In genomic region chr11:59182864-59183331, GRCm38 (mm10) we compare ENCODE assay signal across 8 mouse cellular contexts. TPM values are rescaled to one million over a fixed set of nuclear protein-coding genes. Genes with fewer than 3 reads are reported as not detected.
DNase-seq lines count a peak whose midpoint lies in the region; ATAC-seq and TF ChIP-seq lines count a peak whose summit lies in the region.

Gjc2 (minus strand) TSS chr11:59183213.

- H3K9ac ChIP-seq in midbrain, embryonic 14.5 days (replicated peaks; ENCODE audit: low read length), result 0 out of 2 replicates have a peak within 1 kb of the TSS, but pooled peaks have one; percentile 3
- no peak within 1 kb of the TSS; the same call in 1 of the 2 replicates for H3K9ac ChIP-seq in midbrain, embryonic 13.5 days (replicated peaks)
- no peak within 1 kb of the TSS for H3K9ac ChIP-seq in intestine, embryonic 15.5 days
- H3K9ac ChIP-seq in hindbrain, embryonic 16.5 days (ENCODE audit: low read depth, low read length), result no peak within 1 kb of the TSS; the same call in none of the 2 replicates

- TF ChIP-seq CTCF in lung, adult 2 months (IDR thresholded peaks at IDR 0.05; ENCODE audit: insufficient read depth, low read length), result no peak

- TF ChIP-seq POLR2A in lung, adult 2 months (IDR thresholded peaks at IDR 0.05; ENCODE audit: borderline replicate concordance, extremely low read depth, low read depth, low read length), result no peak

- 32% methylated on average over 3 of the region's 3 CpGs for WGBS in midbrain, embryonic 14.5 days
- 37% methylated on average over 3 of the region's 3 CpGs for WGBS in midbrain, embryonic 13.5 days
- WGBS in intestine, embryonic 15.5 days, result 32% methylated on average over 3 of the region's 3 CpGs
- WGBS in lung, adult 2 months, result 21% methylated on average over 3 of the region's 3 CpGs
- WGBS in hindbrain, embryonic 16.5 days, result 44% methylated on average over 3 of the region's 3 CpGs

- no peak within 1 kb of the TSS for H3K4me3 ChIP-seq in midbrain, embryonic 14.5 days (replicated peaks; ENCODE audit: low read depth, low read length)
- H3K4me3 ChIP-seq in midbrain, embryonic 13.5 days (replicated peaks), result no peak within 1 kb of the TSS
- H3K4me3 ChIP-seq in intestine, embryonic 15.5 days (replicated peaks), result no peak within 1 kb of the TSS
- no peak within 1 kb of the TSS for H3K4me3 ChIP-seq in lung, adult 2 months (replicated peaks; ENCODE audit: extremely low read depth, low read depth, low read length)
- no peak within 1 kb of the TSS for H3K4me3 ChIP-seq in hindbrain, embryonic 16.5 days (ENCODE audit: low read length)

- no peak for ATAC-seq in midbrain, embryonic 14.5 days (ENCODE audit: low FRiP score, low TSS enrichment)
- ATAC-seq in midbrain, embryonic 13.5 days, result no peak
- peak; percentile 48 for ATAC-seq in intestine, embryonic 15.5 days
- no peak for ATAC-seq in granulocyte monocyte progenitor cell, adult 5-6 weeks (replicated peaks; ENCODE audit: poor library complexity, severe bottlenecking)
- no peak for ATAC-seq in hindbrain, embryonic 16.5 days

- no peaks in the 10 kb centered on the region for H3K9me3 ChIP-seq in midbrain, embryonic 14.5 days (ENCODE audit: control insufficient read depth, low read length)
- no peaks in the 10 kb centered on the region for H3K9me3 ChIP-seq in midbrain, embryonic 13.5 days
- no peaks in the 10 kb centered on the region for H3K9me3 ChIP-seq in intestine, embryonic 15.5 days
- no peaks in the 10 kb centered on the region for H3K9me3 ChIP-seq in hindbrain, embryonic 16.5 days (ENCODE audit: control insufficient read depth, low read length)

- no peak within 1 kb of the TSS for H3K4me2 ChIP-seq in midbrain, embryonic 14.5 days (ENCODE audit: low read length)
- H3K4me2 ChIP-seq in midbrain, embryonic 13.5 days (replicated peaks), result no peak within 1 kb of the TSS
- peak within 1 kb of the TSS; percentile 22; the same call in 1 of the 2 replicates for H3K4me2 ChIP-seq in intestine, embryonic 15.5 days (replicated peaks)
- no peak within 1 kb of the TSS for H3K4me2 ChIP-seq in hindbrain, embryonic 16.5 days (ENCODE audit: low read length)

- H3K27me3 ChIP-seq in midbrain, embryonic 14.5 days (ENCODE audit: control insufficient read depth, insufficient read depth, low read length), result peaks cover 14% of the 10 kb centered on the region
- peaks cover 21% of the 10 kb centered on the region for H3K27me3 ChIP-seq in midbrain, embryonic 13.5 days
- peaks cover 15% of the 10 kb centered on the region for H3K27me3 ChIP-seq in intestine, embryonic 15.5 days (replicated peaks)
- H3K27me3 ChIP-seq in hindbrain, embryonic 16.5 days (replicated peaks; ENCODE audit: control insufficient read depth, insufficient read depth, low read length), result peaks cover 11% of the 10 kb centered on the region

- peaks cover 44% of the 10 kb centered on the region for H3K36me3 ChIP-seq in midbrain, embryonic 14.5 days (ENCODE audit: control insufficient read depth, insufficient read depth, low read length)
- H3K36me3 ChIP-seq in midbrain, embryonic 13.5 days, result peaks cover 46% of the 10 kb centered on the region
- peaks cover 6% of the 10 kb centered on the region for H3K36me3 ChIP-seq in intestine, embryonic 15.5 days
- H3K36me3 ChIP-seq in hindbrain, embryonic 16.5 days (ENCODE audit: control insufficient read depth, insufficient read depth, low read length), result peaks cover 17% of the 10 kb centered on the region

- H3K27ac ChIP-seq in midbrain, embryonic 14.5 days (replicated peaks; ENCODE audit: low read depth, low read length), result no peak within 1 kb of the TSS
- no peak within 1 kb of the TSS for H3K27ac ChIP-seq in midbrain, embryonic 13.5 days
- peak within 1 kb of the TSS; percentile 77 for H3K27ac ChIP-seq in intestine, embryonic 15.5 days
- H3K27ac ChIP-seq in hindbrain, embryonic 16.5 days (ENCODE audit: low read depth, low read length), result no peak within 1 kb of the TSS

- H3K4me1 ChIP-seq in midbrain, embryonic 14.5 days (ENCODE audit: control insufficient read depth, insufficient read depth, low read length), result no peaks in the 10 kb centered on the region
- no peaks in the 10 kb centered on the region for H3K4me1 ChIP-seq in midbrain, embryonic 13.5 days (replicated peaks)
- peaks cover 15% of the 10 kb centered on the region; the same call in 1 of the 2 replicates for H3K4me1 ChIP-seq in intestine, embryonic 15.5 days (replicated peaks)
- H3K4me1 ChIP-seq in lung, adult 2 months (ENCODE audit: control insufficient read depth, insufficient read depth, low read length), result peaks cover 7% of the 10 kb centered on the region
- no peaks in the 10 kb centered on the region; the same call in 1 of the 2 replicates for H3K4me1 ChIP-seq in hindbrain, embryonic 16.5 days (ENCODE audit: control insufficient read depth, insufficient read depth, low read depth, low read length)

- DNase-seq in midbrain, embryonic 14.5 days, result no peak
- DNase-seq in gastrocnemius, adult 18-20 months (ENCODE audit: low spot score), result peak; percentile 60
- peak; percentile 28 for DNase-seq in lung, adult 2 months
- no peak for DNase-seq in neural tube, embryonic 10.5 days (ENCODE audit: extremely low spot score, low spot score)

RNA-seq across cellular contexts. Expression of gene Gjc2, which starts in this region (rescaled TPM):
- 0.18 TPM in 1 of 2 replicates, not detected in the other for polyA plus RNA-seq in midbrain, embryonic 14.5 days (2014; fragmentation: Nextera tagmentation; extraction: Ambion mirVana)
- 0.35 TPM in 1 of 2 replicates, not detected in the other for polyA plus RNA-seq in midbrain, embryonic 13.5 days (2015; fragmentation: Nextera tagmentation; extraction: Ambion mirVana)
- total RNA-seq in gastrocnemius, adult 18-20 months (2021), result under 1 TPM; 0.23 to 0.33 TPM
- polyA plus RNA-seq in intestine, embryonic 15.5 days (2015; fragmentation: Nextera tagmentation; extraction: Ambion mirVana), result 1.1 and 1.3 TPM in 2 replicates
- 1.7 and 3.5 TPM in 2 replicates for polyA plus RNA-seq in lung, adult 2 months (2012; rRNA removed)
- total RNA-seq in granulocyte monocyte progenitor cell, adult 5-6 weeks (2014; fragmentation: Nextera tagmentation), result not detected in 2 replicates
- total RNA-seq in granulocyte monocyte progenitor cell, adult 5-6 weeks (2017), result not detected in 2 replicates
- polyA plus RNA-seq in hindbrain, embryonic 16.5 days (2015; fragmentation: Nextera tagmentation; extraction: Ambion mirVana), result 0.20 and 0.22 TPM in 2 replicates

Comparison
In these comparisons a context has a peak if more than half of its experiments do, and no peak if none do; other contexts are left out.
1. Peak in DNase-seq in gastrocnemius, adult 18-20 months; RNA of the gene not detected or under 1 TPM.